Mouse (Mus musculus): ENCODE measurements around the gene Thsd7b. TPM values are rescaled to one million over a fixed set of nuclear protein-coding genes. Genes with fewer than 3 reads are reported as not detected.

Gene Thsd7b
- polyA plus RNA-seq, 1 experiment: 0.02 TPM

DNA sequence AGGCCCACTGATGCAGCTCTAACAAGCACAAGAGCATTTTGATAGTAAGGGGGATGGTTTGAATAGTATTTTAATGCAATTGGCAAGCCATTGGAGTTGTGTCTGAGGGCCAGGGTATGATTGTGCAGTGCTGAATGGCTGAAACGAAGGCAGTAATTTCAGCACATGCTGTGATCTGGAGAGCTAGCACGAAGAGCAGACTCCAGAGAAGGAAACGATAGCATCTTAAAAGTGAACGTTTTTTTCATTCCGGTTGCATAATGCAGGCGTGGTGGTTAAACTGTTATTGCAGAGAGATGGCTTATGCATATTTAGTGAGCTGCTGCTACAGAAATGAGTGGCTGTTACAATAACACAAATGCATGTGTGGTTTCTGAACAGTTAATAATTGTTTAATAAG, 51.3 kb downstream of the Thsd7b start:
- H3K27me3 ChIP-seq (ENCODE audit: control insufficient read depth, insufficient read depth, insufficient read length): no peaks in the 10 kb centered on the region
- H3ac ChIP-seq (ENCODE audit: control insufficient read depth, insufficient read length, low read depth): no peak overlapping the region
- no peaks in the 10 kb centered on the region for H3K79me2 ChIP-seq (ENCODE audit: control insufficient read depth, insufficient read depth)
- H3K4me3 ChIP-seq (ENCODE audit: insufficient read depth, poor library complexity, severe bottlenecking): no peak overlapping the region
- H3K36me3 ChIP-seq (ENCODE audit: control insufficient read depth, insufficient read depth): no peaks in the 10 kb centered on the region
- no peak for TF ChIP-seq MYOG (IDR thresholded peaks at IDR 0.05; ENCODE audit: control insufficient read depth, extremely low read depth, insufficient read length)
- TF ChIP-seq CTCF (IDR thresholded peaks at IDR 0.05; ENCODE audit: control insufficient read depth, insufficient read depth, insufficient read length): no peak
- TF ChIP-seq USF1 (IDR thresholded peaks at IDR 0.05; ENCODE audit: low read depth): no peak
- TF ChIP-seq CEBPB (IDR thresholded peaks at IDR 0.05; ENCODE audit: low read depth): no peak
- no peak for TF ChIP-seq MYOD1 (IDR thresholded peaks at IDR 0.05; ENCODE audit: control insufficient read depth, insufficient read length, low read depth)
- no peak for TF ChIP-seq MAX (IDR thresholded peaks at IDR 0.05)
- no peak for TF ChIP-seq FOSL1 (IDR thresholded peaks at IDR 0.05; ENCODE audit: insufficient read depth, low read length, poor library complexity, severe bottlenecking)
- no peaks in the 10 kb centered on the region for H3K79me3 ChIP-seq (ENCODE audit: low read depth)

DNA sequence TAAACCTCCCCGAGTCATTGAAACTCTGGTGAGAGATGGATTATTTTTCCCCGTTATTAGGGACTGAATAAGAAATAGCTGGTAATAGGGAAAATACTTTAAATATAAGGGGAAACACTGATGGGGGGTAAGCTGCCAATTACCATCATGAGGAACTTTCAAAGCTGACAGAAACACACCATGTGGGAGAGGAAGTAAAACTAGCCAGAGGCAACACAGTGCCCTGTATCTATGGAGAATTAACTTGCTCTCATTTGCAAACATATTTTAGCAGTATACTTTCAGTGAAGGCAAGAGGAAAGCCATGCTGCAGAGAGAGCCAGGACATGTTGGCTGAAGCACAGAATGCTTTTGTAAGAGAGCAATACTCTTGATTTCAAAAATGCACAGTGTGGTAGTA, 51.7 kb downstream of the Thsd7b start:
- no peaks in the 10 kb centered on the region for H3K79me2 ChIP-seq (ENCODE audit: control insufficient read depth, insufficient read depth)
- no peak overlapping the region for H3ac ChIP-seq (ENCODE audit: control insufficient read depth, insufficient read length, low read depth)
- no peaks in the 10 kb centered on the region for H3K27me3 ChIP-seq (ENCODE audit: control insufficient read depth, insufficient read depth, insufficient read length)
- H3K4me3 ChIP-seq (ENCODE audit: insufficient read depth, poor library complexity, severe bottlenecking): no peak overlapping the region
- no peaks in the 10 kb centered on the region for H3K79me3 ChIP-seq (ENCODE audit: low read depth)
- H3K36me3 ChIP-seq (ENCODE audit: control insufficient read depth, insufficient read depth): no peaks in the 10 kb centered on the region
- TF ChIP-seq MYOD1 (IDR thresholded peaks at IDR 0.05; ENCODE audit: control insufficient read depth, insufficient read length, low read depth): no peak
- TF ChIP-seq CTCF (IDR thresholded peaks at IDR 0.05; ENCODE audit: control insufficient read depth, insufficient read depth, insufficient read length): no peak
- TF ChIP-seq MAX (IDR thresholded peaks at IDR 0.05): no peak
- no peak for TF ChIP-seq FOSL1 (IDR thresholded peaks at IDR 0.05; ENCODE audit: insufficient read depth, low read length, poor library complexity, severe bottlenecking)
- TF ChIP-seq MYOG (IDR thresholded peaks at IDR 0.05; ENCODE audit: control insufficient read depth, extremely low read depth, insufficient read length): no peak
- TF ChIP-seq USF1 (IDR thresholded peaks at IDR 0.05; ENCODE audit: low read depth): no peak
- TF ChIP-seq CEBPB (IDR thresholded peaks at IDR 0.05; ENCODE audit: low read depth): no peak

GRCm38 (mm10) chr1:129356631-129357030, 83.5 kb downstream of the Thsd7b start:
- TF ChIP-seq CTCF (IDR thresholded peaks at IDR 0.05; ENCODE audit: control insufficient read depth, insufficient read depth, insufficient read length) (no peak), MAX (IDR thresholded peaks at IDR 0.05) (no peak), USF1 (IDR thresholded peaks at IDR 0.05; ENCODE audit: low read depth) (no peak), MYOG (IDR thresholded peaks at IDR 0.05; ENCODE audit: control insufficient read depth, extremely low read depth, insufficient read length) (no peak), FOSL1 (IDR thresholded peaks at IDR 0.05; ENCODE audit: insufficient read depth, low read length, poor library complexity, severe bottlenecking) (no peak), CEBPB (IDR thresholded peaks at IDR 0.05; ENCODE audit: low read depth) (no peak), MYOD1 (IDR thresholded peaks at IDR 0.05; ENCODE audit: control insufficient read depth, insufficient read length, low read depth) (no peak)
- no peak overlapping the region for H3K4me3 ChIP-seq (ENCODE audit: insufficient read depth, poor library complexity, severe bottlenecking)
- no peak overlapping the region for H3ac ChIP-seq (ENCODE audit: control insufficient read depth, insufficient read length, low read depth)

DNA sequence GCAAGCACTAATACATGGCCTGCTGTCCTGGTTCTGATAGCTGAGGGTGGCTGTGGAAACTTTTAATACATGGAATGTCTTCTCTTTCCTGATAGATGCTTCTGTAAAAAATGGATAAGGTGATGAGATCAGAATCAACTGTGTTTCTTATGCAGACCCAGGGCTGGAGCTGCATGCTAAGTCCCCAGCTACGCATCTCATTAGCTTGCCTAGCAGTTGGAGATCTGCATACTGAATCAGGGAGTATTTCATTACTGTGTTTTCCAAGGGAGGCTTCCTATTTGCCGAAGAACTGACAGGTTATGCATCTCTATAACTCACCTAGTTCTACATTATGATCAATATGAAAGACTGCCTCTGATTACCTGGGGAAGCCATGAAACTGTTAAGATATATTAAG, 84.3 kb downstream of the Thsd7b start:
- H3K36me3 ChIP-seq (ENCODE audit: control insufficient read depth, insufficient read depth): no peaks in the 10 kb centered on the region
- H3K79me3 ChIP-seq (ENCODE audit: low read depth): no peaks in the 10 kb centered on the region
- no peaks in the 10 kb centered on the region for H3K27me3 ChIP-seq (ENCODE audit: control insufficient read depth, insufficient read depth, insufficient read length)
- H3K79me2 ChIP-seq (ENCODE audit: control insufficient read depth, insufficient read depth): no peaks in the 10 kb centered on the region
- TF ChIP-seq MYOD1 (IDR thresholded peaks at IDR 0.05; ENCODE audit: control insufficient read depth, insufficient read length, low read depth) (no peak), USF1 (IDR thresholded peaks at IDR 0.05; ENCODE audit: low read depth) (no peak), MYOG (IDR thresholded peaks at IDR 0.05; ENCODE audit: control insufficient read depth, extremely low read depth, insufficient read length) (no peak), CTCF (IDR thresholded peaks at IDR 0.05; ENCODE audit: control insufficient read depth, insufficient read depth, insufficient read length) (no peak), FOSL1 (IDR thresholded peaks at IDR 0.05; ENCODE audit: insufficient read depth, low read length, poor library complexity, severe bottlenecking) (no peak), MAX (IDR thresholded peaks at IDR 0.05) (no peak), CEBPB (IDR thresholded peaks at IDR 0.05; ENCODE audit: low read depth) (no peak)
- no peak overlapping the region for H3ac ChIP-seq (ENCODE audit: control insufficient read depth, insufficient read length, low read depth)
- no peak overlapping the region for H3K4me3 ChIP-seq (ENCODE audit: insufficient read depth, poor library complexity, severe bottlenecking)

More at GRCm38 (mm10) chr1:129356631-129357030, 83.5 kb downstream of the Thsd7b start:
- no peaks in the 10 kb centered on the region for H3K36me3 ChIP-seq (ENCODE audit: control insufficient read depth, insufficient read depth)
- H3K79me2 ChIP-seq (ENCODE audit: control insufficient read depth, insufficient read depth): no peaks in the 10 kb centered on the region
- no peaks in the 10 kb centered on the region for H3K27me3 ChIP-seq (ENCODE audit: control insufficient read depth, insufficient read depth, insufficient read length)
- no peaks in the 10 kb centered on the region for H3K79me3 ChIP-seq (ENCODE audit: low read depth)

DNA sequence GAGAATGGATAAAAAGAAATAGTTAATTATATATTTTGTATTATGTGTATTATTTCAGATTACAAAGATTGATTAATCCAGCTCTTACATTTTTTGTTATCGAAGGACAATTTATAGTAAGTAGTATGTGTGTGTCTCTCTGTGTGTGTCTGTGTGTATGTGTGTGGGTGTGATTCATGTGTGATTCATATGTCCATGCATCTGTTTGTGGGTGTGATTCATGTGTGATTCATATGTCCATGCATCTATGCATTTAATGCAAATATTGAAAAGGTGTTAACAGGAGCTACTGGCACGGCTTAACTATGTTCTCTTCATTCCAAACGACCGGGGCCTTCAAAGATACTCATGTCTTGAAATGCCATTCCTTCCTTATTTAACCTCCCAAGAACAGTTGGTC, 90.3 kb downstream of the Thsd7b start:
- Histone ChIP-seq H3K4me3 (ENCODE audit: insufficient read depth, poor library complexity, severe bottlenecking) (no peak overlapping the region), H3ac (ENCODE audit: control insufficient read depth, insufficient read length, low read depth) (no peak overlapping the region), H3K27me3 (ENCODE audit: control insufficient read depth, insufficient read depth, insufficient read length) (no peaks in the 10 kb centered on the region), H3K79me3 (ENCODE audit: low read depth) (no peaks in the 10 kb centered on the region), H3K79me2 (ENCODE audit: control insufficient read depth, insufficient read depth) (no peaks in the 10 kb centered on the region), H3K36me3 (ENCODE audit: control insufficient read depth, insufficient read depth) (no peaks in the 10 kb centered on the region)
- no peak for TF ChIP-seq MYOG (IDR thresholded peaks at IDR 0.05; ENCODE audit: control insufficient read depth, extremely low read depth, insufficient read length)
- peak; percentile 54 for TF ChIP-seq MYOD1 (IDR thresholded peaks at IDR 0.05; ENCODE audit: control insufficient read depth, insufficient read length, low read depth)
- TF ChIP-seq FOSL1 (IDR thresholded peaks at IDR 0.05; ENCODE audit: insufficient read depth, low read length, poor library complexity, severe bottlenecking): peak; percentile 14

DNA sequence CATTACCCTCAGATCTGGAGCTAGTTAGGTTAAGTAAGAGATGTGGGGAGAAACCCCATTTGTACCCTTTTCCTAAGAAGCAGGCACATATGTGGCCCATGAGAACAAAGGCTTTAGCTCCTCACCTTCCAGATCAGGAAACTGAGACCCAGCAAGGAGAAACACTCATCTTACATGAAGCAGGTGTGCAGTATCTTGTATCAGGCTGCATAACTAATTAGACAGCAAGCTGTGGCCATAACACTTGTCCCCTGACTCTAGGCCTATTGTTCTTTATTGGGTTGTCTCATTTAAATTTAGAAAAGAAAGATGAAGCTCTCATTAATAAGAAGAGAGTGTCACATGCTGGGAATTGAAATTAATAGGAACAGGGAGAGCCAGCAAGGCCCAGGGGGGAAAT, 91.7 kb downstream of the Thsd7b start:
- H3K4me3 ChIP-seq (ENCODE audit: insufficient read depth, poor library complexity, severe bottlenecking): no peak overlapping the region
- H3K36me3 ChIP-seq (ENCODE audit: control insufficient read depth, insufficient read depth): no peaks in the 10 kb centered on the region

More for the DNA sequence above, 91.7 kb downstream of the Thsd7b start:
- no peaks in the 10 kb centered on the region for H3K79me3 ChIP-seq (ENCODE audit: low read depth)
- no peaks in the 10 kb centered on the region for H3K27me3 ChIP-seq (ENCODE audit: control insufficient read depth, insufficient read depth, insufficient read length)
- no peaks in the 10 kb centered on the region for H3K79me2 ChIP-seq (ENCODE audit: control insufficient read depth, insufficient read depth)
- TF ChIP-seq MYOD1 (IDR thresholded peaks at IDR 0.05; ENCODE audit: control insufficient read depth, insufficient read length, low read depth): no peak
- no peak for TF ChIP-seq FOSL1 (IDR thresholded peaks at IDR 0.05; ENCODE audit: insufficient read depth, low read length, poor library complexity, severe bottlenecking)
- TF ChIP-seq USF1 (IDR thresholded peaks at IDR 0.05; ENCODE audit: low read depth): no peak
- no peak for TF ChIP-seq MYOG (IDR thresholded peaks at IDR 0.05; ENCODE audit: control insufficient read depth, extremely low read depth, insufficient read length)
- TF ChIP-seq MAX (IDR thresholded peaks at IDR 0.05): no peak
- no peak for TF ChIP-seq CTCF (IDR thresholded peaks at IDR 0.05; ENCODE audit: control insufficient read depth, insufficient read depth, insufficient read length)
- TF ChIP-seq CEBPB (IDR thresholded peaks at IDR 0.05; ENCODE audit: low read depth): no peak
- no peak overlapping the region for H3ac ChIP-seq (ENCODE audit: control insufficient read depth, insufficient read length, low read depth)

Data from C2C12 (cell line).